Mouse (Mus musculus) stomach, embryonic 15.5 days (tissue): Measurements from ENCODE around the gene Krt14. TPM values are rescaled to one million over a fixed set of nuclear protein-coding genes. Genes with fewer than 3 reads are reported as not detected.

ENCODE experiments used
- ATAC-seq: fragments of 200-750 bp; cut with Nextera tagmentation; 2 replicates; pipeline ENCODE4 v1.8.0; 2017; ENCODE audit warnings: low read depth, moderate number of reproducible peaks, moderate TSS enrichment; ENCODE audit not compliant: insufficient read depth, low FRiP score
- H3K27ac ChIP-seq: fragments of 300-500 bp; sonication (generic); 2 replicates; pipeline ENCODE4 v1.5.1; 2015; ENCODE audit warnings: mild to moderate bottlenecking, inconsistent platforms
- H3K27me3 ChIP-seq: fragments of 300-500 bp; sonication (generic); replicated peaks from 2 replicates; pipeline ENCODE4 v1.6.1; 2015; ENCODE audit warnings: inconsistent platforms
- H3K36me3 ChIP-seq: fragments of 300-500 bp; sonication (generic); 2 replicates; pipeline ENCODE4 v1.6.1; 2015; ENCODE audit warnings: inconsistent platforms
- H3K4me1 ChIP-seq: fragments of 300-500 bp; sonication (generic); 2 replicates; pipeline ENCODE4 v1.6.1; 2015; ENCODE audit warnings: inconsistent platforms
- H3K4me2 ChIP-seq: fragments of 300-500 bp; sonication (generic); 2 replicates; pipeline ENCODE4 v1.6.1; 2015; ENCODE audit warnings: mild to moderate bottlenecking, inconsistent platforms
- H3K4me3 ChIP-seq: fragments of 300-500 bp; sonication (generic); replicated peaks from 2 replicates; pipeline ENCODE4 v1.5.1; 2015; ENCODE audit warnings: inconsistent platforms
- H3K9ac ChIP-seq: fragments of 300-500 bp; sonication (generic); 2 replicates; pipeline ENCODE4 v1.6.1; 2015; ENCODE audit warnings: inconsistent platforms
- H3K9me3 ChIP-seq: fragments of 300-500 bp; sonication (generic); 2 replicates; pipeline ENCODE4 v1.6.1; 2016; ENCODE audit warnings: inconsistent platforms
- whole genome bisulfite sequencing: fragments of 180-500 bp; shearing (Covaris S2); methylation state at CpG from one replicate; pipeline ENCODE4 v1.1.7; 2015; 5-methylcytosine and 5-hydroxymethylcytosine counted together
- polyA plus RNA-seq: library from polyadenylated mRNA; unstranded; fragments of >200 nt; fragmentation: Nextera tagmentation; extraction: Ambion mirVana; gene quantifications from 2 replicates; pipeline ENCODE4 v1.2.1, GENCODE M21; 2015

The Krt14 gene
- polyA plus RNA-seq, 1 experiment from 2014 or later = 25.8 TPM

DNA sequence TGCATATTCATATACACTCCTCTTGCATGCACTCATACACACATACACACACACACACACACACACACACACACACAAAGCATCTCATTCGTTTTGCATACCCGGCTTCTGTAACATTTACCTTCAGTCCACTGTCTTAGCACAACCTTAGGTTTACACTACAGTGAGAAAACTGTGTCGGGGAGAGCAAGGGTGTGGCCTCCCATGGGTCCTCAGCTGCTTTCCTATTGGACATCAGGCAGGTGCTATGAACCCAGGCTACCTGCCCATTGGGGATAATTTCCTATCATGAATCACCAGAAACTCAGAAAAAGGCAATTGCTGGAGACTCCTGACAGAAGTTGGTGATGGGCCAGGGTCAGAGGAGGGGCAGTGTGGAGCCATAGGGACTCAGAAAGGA, 50.0 kb downstream of the Krt14 start:
- H3K4me3 ChIP-seq = no peak overlapping the region
- 47% methylated on average over 3 of the region's 3 CpGs for WGBS

GRCm38 (mm10) chr11:100155497-100156255, 51.7 kb downstream of the Krt14 start:
- Histone ChIP-seq H3K9ac (no peak overlapping the region), H3K4me3 (no peak overlapping the region), H3K27ac (peak overlapping the region; percentile 72), H3K4me2 (0 out of 2 replicates have a peak overlapping the region, but pooled peaks have one; percentile 3), H3K9me3 (no peaks in the 10 kb centered on the region), H3K27me3 (no peaks in the 10 kb centered on the region), H3K36me3 (no peaks in the 10 kb centered on the region), H3K4me1 (0 out of 2 replicates have a peak, but pooled peaks cover 10% of the 10 kb centered on the region)
- peak; percentile 57; the same call in 1 of the 2 replicates for ATAC-seq
- 48% methylated on average over 8 of the region's 8 CpGs for WGBS

More for the DNA sequence above, 50.0 kb downstream of the Krt14 start:
- Histone ChIP-seq H3K9ac (no peak overlapping the region), H3K36me3 (no peaks in the 10 kb centered on the region), H3K9me3 (no peaks in the 10 kb centered on the region), H3K4me2 (0 out of 2 replicates have a peak overlapping the region, but pooled peaks have one; percentile 2), H3K27me3 (no peaks in the 10 kb centered on the region), H3K4me1 (0 out of 2 replicates have a peak, but pooled peaks cover 10% of the 10 kb centered on the region), H3K27ac (peak overlapping the region; percentile 88)
- no peak for ATAC-seq

Other genes with a start within 250 kb of the Krt14 start
- gene Krtap29-1, start 228.5 kb downstream of the Krt14 start, polyA plus RNA-seq = not detected in 2 replicates
- not detected in 2 replicates for gene Krtap16-1, start 221.0 kb downstream of the Krt14 start, polyA plus RNA-seq
- gene Krtap17-1, start 213.6 kb downstream of the Krt14 start, polyA plus RNA-seq = 0.30 TPM in 1 of 2 replicates, not detected in the other
- gene Krt33a, start 191.3 kb downstream of the Krt14 start, polyA plus RNA-seq = 0.15 and 0.35 TPM in 2 replicates
- not detected in 2 replicates for gene Krt33b, start 177.7 kb downstream of the Krt14 start, polyA plus RNA-seq
- gene Krt34, start 166.0 kb downstream of the Krt14 start, polyA plus RNA-seq = 0.41 and 0.91 TPM in 2 replicates
- gene Krt31, start 157.0 kb downstream of the Krt14 start, polyA plus RNA-seq = 0.46 and 0.69 TPM in 2 replicates
- not detected in 2 replicates for gene Krt32, start 119.3 kb downstream of the Krt14 start, polyA plus RNA-seq
- gene Krt35, start 111.3 kb downstream of the Krt14 start, polyA plus RNA-seq = 0.32 TPM in 1 of 2 replicates, not detected in the other
- 0.13 and 0.37 TPM in 2 replicates for gene Krt36, start 101.9 kb downstream of the Krt14 start, polyA plus RNA-seq
- gene Krt13, start 86.0 kb downstream of the Krt14 start, polyA plus RNA-seq = 397 and 779 TPM in 2 replicates
- 698 and 1,006 TPM in 2 replicates for gene Krt15, start 71.6 kb downstream of the Krt14 start, polyA plus RNA-seq
- gene Krt19, start 58.9 kb downstream of the Krt14 start, polyA plus RNA-seq = 796 and 889 TPM in 2 replicates
- gene Krt9, start 14.3 kb downstream of the Krt14 start, polyA plus RNA-seq = not detected in 2 replicates
- 0.68 and 0.80 TPM in 2 replicates for gene Krt16, start 41.4 kb upstream of the Krt14 start, polyA plus RNA-seq
- gene Krt17, start 53.5 kb upstream of the Krt14 start, polyA plus RNA-seq = 24.8 and 28.8 TPM in 2 replicates
- not detected in 2 replicates for gene Krt42, start 62.3 kb upstream of the Krt14 start, polyA plus RNA-seq
- gene Eif1, start 112.3 kb upstream of the Krt14 start, polyA plus RNA-seq = 1,590 and 1,651 TPM in 2 replicates
- 15.1 and 16.3 TPM in 2 replicates for gene Gast, start 126.9 kb upstream of the Krt14 start, polyA plus RNA-seq
- 15.5 and 16.7 TPM in 2 replicates for gene Hap1, start 148.6 kb upstream of the Krt14 start, polyA plus RNA-seq
- gene Jup, start 190.2 kb upstream of the Krt14 start, polyA plus RNA-seq = 163 and 173 TPM in 2 replicates
- gene P3h4, start 207.3 kb upstream of the Krt14 start, polyA plus RNA-seq = 57.6 and 61.7 TPM in 2 replicates
- 89.1 and 100 TPM in 2 replicates for gene Fkbp10, start 208.1 kb upstream of the Krt14 start, polyA plus RNA-seq
- 108 TPM in 2 replicates for gene Nt5c3b, start 234.3 kb upstream of the Krt14 start, polyA plus RNA-seq
- gene Klhl10, start 234.4 kb upstream of the Krt14 start, polyA plus RNA-seq = 0.51 and 0.59 TPM in 2 replicates